Mouse (Mus musculus) neural tube, embryonic 15.5 days (tissue): ENCODE results near the gene Pakap. TPM values are rescaled to one million over a fixed set of nuclear protein-coding genes. Genes with fewer than 3 reads are reported as not detected.

ENCODE experiments used
- ATAC-seq: fragments of 200-750 bp; cut with Nextera tagmentation; 2 replicates; pipeline ENCODE4 v1.8.0; 2017; ENCODE audit warnings: mild to moderate bottlenecking, moderate TSS enrichment, moderate library complexity; ENCODE audit not compliant: low FRiP score
- H3K27ac ChIP-seq: fragments of 300-500 bp; sonication (generic); replicated peaks from 2 replicates; pipeline ENCODE4 v1.5.1; 2015; ENCODE audit warnings: mild to moderate bottlenecking, inconsistent platforms
- H3K27me3 ChIP-seq: fragments of 300-500 bp; sonication (generic); replicated peaks from 2 replicates; pipeline ENCODE4 v1.6.1; 2015; ENCODE audit warnings: inconsistent platforms
- H3K36me3 ChIP-seq: fragments of 300-500 bp; sonication (generic); 2 replicates; pipeline ENCODE4 v1.6.1; 2015; ENCODE audit warnings: inconsistent platforms
- H3K4me1 ChIP-seq: fragments of 300-500 bp; sonication (generic); 2 replicates; pipeline ENCODE4 v1.6.1; 2015; ENCODE audit warnings: inconsistent platforms
- H3K4me2 ChIP-seq: fragments of 300-500 bp; sonication (generic); 2 replicates; pipeline ENCODE4 v1.6.1; 2015; ENCODE audit warnings: inconsistent platforms, mild to moderate bottlenecking, moderate library complexity
- H3K4me3 ChIP-seq: fragments of 300-500 bp; sonication (generic); replicated peaks from 2 replicates; pipeline ENCODE4 v1.5.1; 2015; ENCODE audit warnings: mild to moderate bottlenecking, inconsistent platforms
- H3K9ac ChIP-seq: fragments of 300-500 bp; sonication (generic); replicated peaks from 2 replicates; pipeline ENCODE4 v1.6.1; 2015; ENCODE audit warnings: mild to moderate bottlenecking, inconsistent platforms
- H3K9me3 ChIP-seq: fragments of 300-500 bp; sonication (generic); replicated peaks from 2 replicates; pipeline ENCODE4 v1.6.1; 2016; ENCODE audit warnings: inconsistent platforms
- WGBS: fragments of 180-500 bp; shearing (Covaris S2); methylation state at CpG from one replicate; pipeline ENCODE4 v1.1.7; 2015; ENCODE audit warnings: mixed read lengths; 5-methylcytosine and 5-hydroxymethylcytosine counted together
- polyA plus RNA-seq: library from polyadenylated mRNA; unstranded; fragments of >200 nt; fragmentation: Nextera tagmentation; extraction: Ambion mirVana; gene quantifications from 2 replicates; pipeline ENCODE4 v1.2.1, GENCODE M21; 2015

Gene Pakap
- polyA plus RNA-seq, 1 experiment from 2014 or later: 10.4 TPM

- ATAC-seq: no peak
- Histone ChIP-seq H3K4me1 (peaks cover under 1% of the 10 kb centered on the region), H3K9me3 (no peaks in the 10 kb centered on the region), H3K9ac (no peak overlapping the region), H3K4me2 (no peak overlapping the region), H3K27me3 (no peaks in the 10 kb centered on the region), H3K4me3 (no peak overlapping the region), H3K36me3 (no peaks in the 10 kb centered on the region), H3K27ac (no peak overlapping the region)
- WGBS: 79% methylated on average over 10 of the region's 10 CpGs
Observed at GRCm38 (mm10) chr4:57601903-57602617, 34.1 kb downstream of the Pakap start.

GRCm38 (mm10) chr4:57606258-57606657, 38.3 kb downstream of the Pakap start:
- Histone ChIP-seq H3K4me3 (no peak overlapping the region), H3K9ac (no peak overlapping the region), H3K36me3 (no peaks in the 10 kb centered on the region), H3K9me3 (no peaks in the 10 kb centered on the region), H3K4me1 (peaks cover 8% of the 10 kb centered on the region), H3K27ac (no peak overlapping the region), H3K27me3 (no peaks in the 10 kb centered on the region), H3K4me2 (no peak overlapping the region)
- no peak for ATAC-seq
- 88% methylated on average over 3 of the region's 3 CpGs for WGBS

- H3K27ac ChIP-seq: peak overlapping the region; percentile 51
- H3K4me2 ChIP-seq: peak overlapping the region; percentile 43
- no peak overlapping the region for H3K9ac ChIP-seq
- H3K27me3 ChIP-seq: no peaks in the 10 kb centered on the region
- ATAC-seq: peak; percentile 82; the same call in 1 of the 2 replicates
- H3K9me3 ChIP-seq: no peaks in the 10 kb centered on the region
- whole genome bisulfite sequencing: 35% methylated on average over 22 of the region's 22 CpGs
- H3K36me3 ChIP-seq: no peaks in the 10 kb centered on the region
- H3K4me1 ChIP-seq: peaks cover 14% of the 10 kb centered on the region
- no peak overlapping the region for H3K4me3 ChIP-seq
Observed at GRCm38 (mm10) chr4:57607247-57607942, 39.4 kb downstream of the Pakap start.

GRCm38 (mm10) chr4:57611303-57612077, 43.5 kb downstream of the Pakap start:
- Histone ChIP-seq H3K36me3 (no peaks in the 10 kb centered on the region), H3K27me3 (no peaks in the 10 kb centered on the region), H3K9ac (no peak overlapping the region), H3K4me1 (peaks cover 14% of the 10 kb centered on the region), H3K9me3 (no peaks in the 10 kb centered on the region), H3K27ac (no peak overlapping the region), H3K4me2 (no peak overlapping the region), H3K4me3 (no peak overlapping the region)
- WGBS: 64% methylated on average over 17 of the region's 17 CpGs
- no peak for ATAC-seq

- no peaks in the 10 kb centered on the region for H3K36me3 ChIP-seq
- peaks cover 7% of the 10 kb centered on the region; the same call in 1 of the 2 replicates for H3K4me1 ChIP-seq
- no peaks in the 10 kb centered on the region for H3K9me3 ChIP-seq
- H3K27ac ChIP-seq: no peak overlapping the region
- ATAC-seq: no peak
- H3K4me2 ChIP-seq: no peak overlapping the region
- H3K4me3 ChIP-seq: no peak overlapping the region
- no peaks in the 10 kb centered on the region for H3K27me3 ChIP-seq
- WGBS: 90% methylated on average over 5 of the region's 5 CpGs
- no peak overlapping the region for H3K9ac ChIP-seq
Observed at GRCm38 (mm10) chr4:57612716-57613115, 44.7 kb downstream of the Pakap start.

- WGBS: 95% methylated on average over 4 of the region's 4 CpGs
- Histone ChIP-seq H3K9ac (no peak overlapping the region), H3K4me2 (no peak overlapping the region), H3K36me3 (no peaks in the 10 kb centered on the region), H3K27ac (no peak overlapping the region), H3K4me3 (no peak overlapping the region), H3K27me3 (no peaks in the 10 kb centered on the region), H3K4me1 (0 out of 2 replicates have a peak, but pooled peaks cover 6% of the 10 kb centered on the region), H3K9me3 (no peaks in the 10 kb centered on the region)
- ATAC-seq: no peak
Observed at GRCm38 (mm10) chr4:57614686-57615085, 46.7 kb downstream of the Pakap start.

GRCm38 (mm10) chr4:57618743-57619142, 50.8 kb downstream of the Pakap start:
- H3K36me3 ChIP-seq: no peaks in the 10 kb centered on the region
- H3K27me3 ChIP-seq: no peaks in the 10 kb centered on the region
- H3K27ac ChIP-seq: no peak overlapping the region
- H3K9ac ChIP-seq: no peak overlapping the region
- H3K4me1 ChIP-seq: 0 out of 2 replicates have a peak, but pooled peaks cover 3% of the 10 kb centered on the region
- H3K4me2 ChIP-seq: no peak overlapping the region
- ATAC-seq: no peak
- WGBS: 91% methylated on average over 6 of the region's 6 CpGs
- no peaks in the 10 kb centered on the region for H3K9me3 ChIP-seq
- no peak overlapping the region for H3K4me3 ChIP-seq

GRCm38 (mm10) chr4:57622816-57623215, 54.8 kb downstream of the Pakap start:
- H3K4me2 ChIP-seq: no peak overlapping the region
- H3K4me3 ChIP-seq: no peak overlapping the region
- no peak for ATAC-seq
- H3K9me3 ChIP-seq: no peaks in the 10 kb centered on the region
- H3K36me3 ChIP-seq: no peaks in the 10 kb centered on the region
- H3K27ac ChIP-seq: no peak overlapping the region
- WGBS: 87% methylated on average over 7 of the region's 7 CpGs
- H3K4me1 ChIP-seq: 0 out of 2 replicates have a peak, but pooled peaks cover 3% of the 10 kb centered on the region
- H3K9ac ChIP-seq: no peak overlapping the region
- H3K27me3 ChIP-seq: no peaks in the 10 kb centered on the region

GRCm38 (mm10) chr4:57624819-57625218, 56.8 kb downstream of the Pakap start:
- H3K4me3 ChIP-seq: no peak overlapping the region
- WGBS: 92% methylated on average over 2 of the region's 2 CpGs
- ATAC-seq: no peak
- no peaks in the 10 kb centered on the region for H3K27me3 ChIP-seq
- no peaks in the 10 kb centered on the region for H3K9me3 ChIP-seq
- no peak overlapping the region for H3K9ac ChIP-seq
- no peak overlapping the region for H3K27ac ChIP-seq
- H3K4me1 ChIP-seq: 0 out of 2 replicates have a peak, but pooled peaks cover 3% of the 10 kb centered on the region
- H3K4me2 ChIP-seq: no peak overlapping the region
- no peaks in the 10 kb centered on the region for H3K36me3 ChIP-seq

- Histone ChIP-seq H3K4me2 (no peak overlapping the region), H3K4me1 (0 out of 2 replicates have a peak, but pooled peaks cover 3% of the 10 kb centered on the region), H3K9ac (no peak overlapping the region), H3K27ac (no peak overlapping the region), H3K27me3 (no peaks in the 10 kb centered on the region), H3K4me3 (no peak overlapping the region), H3K9me3 (no peaks in the 10 kb centered on the region), H3K36me3 (no peaks in the 10 kb centered on the region)
- no peak for ATAC-seq
- WGBS: 90% methylated on average over 1 of the region's 1 CpGs
Observed at GRCm38 (mm10) chr4:57625306-57625705, 57.3 kb downstream of the Pakap start.

GRCm38 (mm10) chr4:57625756-57626155, 57.8 kb downstream of the Pakap start:
- WGBS: 76% methylated on average over 1 of the region's 1 CpGs
- no peaks in the 10 kb centered on the region for H3K4me1 ChIP-seq
- no peak overlapping the region for H3K9ac ChIP-seq
- no peaks in the 10 kb centered on the region for H3K27me3 ChIP-seq
- ATAC-seq: no peak
- H3K36me3 ChIP-seq: no peaks in the 10 kb centered on the region
- no peaks in the 10 kb centered on the region for H3K9me3 ChIP-seq
- H3K4me3 ChIP-seq: no peak overlapping the region
- H3K27ac ChIP-seq: no peak overlapping the region
- H3K4me2 ChIP-seq: no peak overlapping the region
